Mouse (Mus musculus) erythroblast, adult 5-6 weeks (primary cell): Measurements from ENCODE around the gene Hdac7. TPM values are rescaled to one million over a fixed set of nuclear protein-coding genes. Genes with fewer than 3 reads are reported as not detected.

Experiments
- ATAC-seq: replicated peaks from 2 replicates; pipeline ENCODE4 v1.8.0; 2016; ENCODE audit warnings: moderate number of reproducible peaks, mild to moderate bottlenecking, moderate TSS enrichment, inconsistent platforms; ENCODE audit not compliant: poor library complexity, low FRiP score, severe bottlenecking
- total RNA-seq, 2 experiments: library from RNA; stranded (forward) in 1 of 2; stranded (reverse) in 1 of 2; fragments of 150-400 nt in 1 of 2; fragments of 200-764, 138-1000 nt in 1 of 2; gene quantifications; 2 replicates each; pipeline versions ENCODE4 v1.2.3 to v1.2.4; 2015 to 2017; ENCODE audit warnings: low replicate concordance in 2 of 2

Hdac7 gene
- total RNA-seq, 2 experiments from 2014 or later = 3.5 to 3.8 TPM

- no peak for ATAC-seq
Observed at GRCm38 (mm10) chr15:97821321-97821982, 22.9 kb downstream of the Hdac7 start.

DNA sequence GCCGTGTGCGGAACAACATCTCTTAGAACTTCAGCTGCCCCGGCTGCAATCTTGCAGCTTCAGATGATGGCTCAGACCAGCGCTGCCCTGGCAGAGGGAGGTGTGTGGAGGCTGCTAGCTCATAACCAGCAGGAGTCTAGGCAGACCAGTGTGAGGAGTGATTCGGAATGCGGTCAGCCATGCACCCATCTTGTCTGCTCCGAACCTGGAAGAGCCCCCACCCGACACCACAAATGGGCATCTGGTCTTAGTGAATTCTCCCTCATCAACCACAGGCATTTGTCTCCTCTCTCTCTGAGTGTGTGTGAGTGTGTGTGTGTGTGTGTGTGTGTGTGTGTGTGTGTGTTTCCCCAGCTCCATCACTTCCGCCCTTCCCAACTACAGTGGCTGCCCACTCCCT lies 24.4 kb downstream of the Hdac7 start:
- ATAC-seq = no peak

- no peak for ATAC-seq
Observed at GRCm38 (mm10) chr15:97816199-97816994, 27.9 kb downstream of the Hdac7 start.

- ATAC-seq = no peak
Observed at GRCm38 (mm10) chr15:97815254-97815653, 29.0 kb downstream of the Hdac7 start.

- ATAC-seq = no peak
Observed at GRCm38 (mm10) chr15:97814703-97815102, 29.6 kb downstream of the Hdac7 start.

DNA sequence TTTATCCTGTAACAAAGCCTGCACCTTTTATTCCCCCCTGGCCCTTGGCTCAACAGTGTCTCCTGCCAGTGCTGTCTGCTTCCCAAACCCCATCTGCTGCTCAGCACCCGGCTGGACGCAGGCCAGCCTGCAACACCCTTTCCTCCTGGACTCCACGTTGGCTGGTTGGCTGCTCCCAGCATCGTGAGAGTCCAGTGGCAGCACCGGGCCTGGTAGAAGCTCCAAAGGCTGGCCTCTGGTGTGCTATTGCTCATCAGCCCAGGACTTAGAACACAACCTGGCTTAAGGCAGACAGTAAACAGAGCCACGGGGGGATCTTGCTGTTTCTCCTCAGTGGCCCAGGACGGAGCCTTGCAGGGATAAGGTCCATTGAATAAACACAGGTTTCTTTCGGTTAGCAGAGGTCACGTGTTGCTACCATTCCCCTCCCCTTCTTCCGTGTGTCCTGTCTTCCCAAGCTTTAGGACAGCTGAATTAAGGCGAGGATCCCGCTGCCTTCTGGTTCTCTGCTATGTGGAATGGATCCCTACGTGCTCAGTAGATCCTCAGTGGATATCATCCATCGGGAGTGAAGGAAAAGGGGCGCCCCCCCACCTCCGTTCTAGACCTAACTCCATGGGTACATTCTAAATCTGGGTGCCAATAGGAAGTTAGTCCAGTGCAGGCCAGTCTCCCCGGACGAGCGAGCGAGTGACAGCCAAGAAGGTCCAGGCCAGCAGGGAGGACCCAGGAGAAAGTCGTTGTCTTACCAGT lies 30.7 kb downstream of the Hdac7 start:
- ATAC-seq = no peak

DNA sequence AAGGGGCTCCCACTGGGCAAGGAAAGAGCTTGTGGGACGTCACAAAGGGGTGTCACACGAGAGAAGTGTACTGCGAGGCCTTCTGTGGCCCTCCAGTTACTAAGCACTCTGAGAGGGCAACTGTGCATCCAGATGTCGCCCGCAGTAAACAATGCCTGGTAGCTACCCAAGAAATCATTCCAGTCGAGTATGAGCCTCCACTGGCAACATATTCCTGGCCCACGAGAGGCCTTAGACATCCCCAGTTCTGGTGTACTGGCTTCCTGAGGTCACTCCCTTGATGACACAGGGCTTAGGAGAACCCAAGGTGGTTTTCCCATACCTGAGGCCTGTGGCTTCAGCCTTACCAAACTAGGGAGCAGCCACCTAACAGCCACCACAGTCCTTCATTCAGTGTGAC lies 31.4 kb downstream of the Hdac7 start:
- no peak for ATAC-seq

- ATAC-seq = no peak
Observed at GRCm38 (mm10) chr15:97812126-97812525, 32.2 kb downstream of the Hdac7 start.

DNA sequence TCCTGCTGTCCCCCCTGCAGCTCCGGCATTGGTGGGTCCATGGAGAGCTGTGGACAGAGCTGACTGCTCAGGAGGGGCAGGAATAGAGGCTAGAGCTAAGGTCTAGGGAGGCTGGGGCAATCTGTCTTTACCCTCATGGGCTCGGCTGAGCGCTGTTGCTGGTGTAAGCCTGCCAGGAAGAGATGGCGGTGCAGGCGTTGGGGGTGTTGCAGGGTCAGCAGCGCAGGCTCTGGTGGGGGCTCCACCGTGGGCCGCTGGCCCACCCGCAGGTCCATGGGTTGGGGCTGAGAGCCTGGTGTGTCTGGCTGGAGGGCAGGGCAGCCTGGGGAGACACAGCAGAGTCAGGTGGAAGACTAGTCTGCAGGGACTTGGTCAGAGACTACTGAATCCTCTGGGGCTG lies 33.0 kb downstream of the Hdac7 start:
- no peak for ATAC-seq

DNA sequence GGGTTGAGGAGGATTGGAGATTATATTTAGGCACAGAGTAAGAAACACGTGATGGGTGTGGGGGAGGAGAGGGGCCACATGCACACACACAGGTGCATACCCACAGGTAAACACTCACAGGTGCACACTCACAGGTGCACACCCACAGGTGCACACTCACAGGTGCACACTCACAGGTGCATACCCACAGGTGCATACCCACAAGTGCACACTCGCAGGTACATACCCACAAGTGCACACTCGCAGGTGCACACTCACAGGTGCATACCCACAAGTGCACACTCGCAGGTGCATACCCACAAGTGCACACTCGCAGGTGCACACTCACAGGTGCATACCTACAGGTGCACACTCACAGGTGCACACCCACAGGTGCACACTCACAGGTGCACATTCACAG lies 33.9 kb downstream of the Hdac7 start:
- ATAC-seq = no peak

GRCm38 (mm10) chr15:97809942-97810341 lies 34.4 kb downstream of the Hdac7 start:
- ATAC-seq = 0 out of 2 replicates have a peak, but pooled peaks have one; percentile 43

DNA sequence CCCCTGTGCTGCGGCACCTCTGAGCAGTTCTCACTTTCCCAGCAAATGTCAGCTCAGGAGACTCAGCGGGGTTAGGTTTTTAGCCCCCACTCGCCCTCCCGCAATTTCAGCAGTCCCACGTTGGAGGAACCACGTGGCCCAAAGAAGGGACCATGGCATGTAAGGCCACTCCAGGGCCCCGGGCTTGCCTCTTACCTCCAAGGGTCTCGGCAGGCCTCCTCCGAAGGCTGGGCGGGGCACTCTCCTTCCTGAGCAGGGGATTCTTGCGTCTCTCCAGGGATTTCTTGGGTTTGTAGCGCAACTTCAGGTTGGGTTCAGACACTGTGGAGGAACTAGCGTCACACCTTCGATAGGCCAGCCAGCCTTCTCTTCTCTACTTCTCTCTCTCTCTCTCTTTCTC lies 35.1 kb downstream of the Hdac7 start:
- ATAC-seq = no peak

DNA sequence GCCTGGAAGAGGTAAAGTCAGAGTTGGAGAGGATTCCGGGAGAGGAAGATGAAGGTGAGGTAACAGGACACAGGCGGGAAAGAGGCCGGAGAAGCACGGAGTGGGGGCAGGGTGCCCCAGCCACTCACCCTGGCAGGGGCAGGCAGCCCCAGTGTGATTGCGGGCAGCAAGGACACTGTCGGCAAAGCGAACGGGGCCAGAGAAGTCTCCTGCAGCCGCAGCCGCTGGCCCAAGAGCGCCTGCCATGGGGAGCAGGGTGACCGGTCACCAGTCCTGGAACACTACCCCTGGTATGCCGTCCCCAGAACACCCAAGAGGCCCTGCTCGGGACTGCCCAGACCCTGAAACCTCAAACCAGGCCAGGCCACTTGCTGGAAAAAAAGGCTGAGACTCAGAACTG lies 35.8 kb downstream of the Hdac7 start:
- ATAC-seq = no peak

- ATAC-seq = no peak
Observed at GRCm38 (mm10) chr15:97807867-97808266, 36.4 kb downstream of the Hdac7 start.

GRCm38 (mm10) chr15:97802575-97802974 lies 41.7 kb downstream of the Hdac7 start:
- no peak for ATAC-seq

GRCm38 (mm10) chr15:97801811-97802210 lies 42.5 kb downstream of the Hdac7 start:
- ATAC-seq = no peak

DNA sequence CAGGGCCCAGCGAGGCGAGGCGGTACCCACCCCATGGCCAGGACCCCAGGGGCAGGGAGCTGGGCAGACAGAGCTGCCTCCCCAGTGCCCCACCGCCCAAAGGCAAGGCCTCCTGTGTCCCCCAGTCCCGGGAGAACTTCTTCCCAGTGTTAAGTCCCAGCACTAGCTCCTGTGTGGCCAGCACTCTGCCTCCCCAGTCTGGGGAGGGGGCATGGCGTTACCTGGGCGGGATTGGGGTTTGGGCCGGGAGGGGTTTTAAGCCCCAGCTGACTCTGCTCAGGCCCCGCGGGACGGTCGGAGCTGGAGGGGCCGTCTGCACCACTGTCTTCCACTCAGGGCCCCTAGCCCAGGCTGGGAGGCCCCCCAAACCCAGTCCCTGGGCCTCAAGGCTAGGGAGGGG lies 43.4 kb downstream of the Hdac7 start:
- no peak for ATAC-seq

DNA sequence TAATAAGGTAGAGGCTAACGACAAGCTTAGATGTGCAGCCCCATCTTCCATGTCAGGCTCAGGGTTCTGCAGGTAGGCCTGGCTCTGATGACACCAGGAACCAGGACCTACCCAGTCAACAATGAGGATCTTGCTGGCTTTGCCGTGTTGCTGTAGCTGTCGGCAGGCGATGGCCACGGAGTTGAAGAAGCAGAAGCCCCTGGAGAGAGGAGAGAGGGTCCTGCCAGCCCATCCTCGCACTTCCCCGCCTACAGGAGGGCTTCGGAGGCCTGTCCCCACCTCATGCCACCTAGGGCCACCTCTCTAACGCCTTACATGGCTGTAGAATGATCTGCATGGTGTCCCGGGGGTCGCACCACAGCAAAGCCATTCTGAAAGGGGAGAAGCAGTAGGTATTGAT lies 44.9 kb downstream of the Hdac7 start:
- no peak for ATAC-seq

DNA sequence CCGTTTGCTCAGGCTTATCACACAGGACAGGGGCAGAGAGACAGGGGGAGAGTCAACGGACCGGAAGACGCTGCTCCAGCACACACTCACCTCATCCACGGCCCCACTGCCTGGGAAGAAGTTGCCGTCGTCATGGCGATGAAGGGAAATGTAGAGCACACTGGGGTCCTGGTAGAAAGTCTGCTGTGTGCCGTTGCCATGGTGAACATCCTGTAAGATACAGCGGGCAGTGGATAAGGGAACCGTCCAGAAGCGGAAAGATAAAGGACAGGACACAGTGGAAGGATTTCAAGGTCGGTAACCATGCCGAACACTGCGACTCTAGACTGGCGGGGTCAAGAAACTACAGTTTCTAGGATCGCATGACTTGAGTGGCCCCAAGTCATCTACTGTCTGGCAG lies 46.2 kb downstream of the Hdac7 start:
- no peak for ATAC-seq

GRCm38 (mm10) chr15:97796674-97797310 lies 47.5 kb downstream of the Hdac7 start:
- ATAC-seq = no peak
